Mouse (Mus musculus) adrenal gland, adult 10 weeks (tissue): ENCODE measurements around the gene Ssxb1. TPM values are rescaled to one million over a fixed set of nuclear protein-coding genes. Genes with fewer than 3 reads are reported as not detected.

ENCODE experiments used
- polyA plus RNA-seq: library from polyadenylated mRNA; stranded (reverse); fragments of 350-450 nt; fragmentation: Illumina TruSeq; extraction: RNeasy Lipid Tissue Mini Kit (QIAGEN cat#74804); gene quantifications from one replicate; pipeline ENCODE4 v1.2.3, GENCODE M21; 2014; ENCODE audit warnings: low read depth, low replicate concordance

Ssxb1 gene
- polyA plus RNA-seq: not detected

DNA sequence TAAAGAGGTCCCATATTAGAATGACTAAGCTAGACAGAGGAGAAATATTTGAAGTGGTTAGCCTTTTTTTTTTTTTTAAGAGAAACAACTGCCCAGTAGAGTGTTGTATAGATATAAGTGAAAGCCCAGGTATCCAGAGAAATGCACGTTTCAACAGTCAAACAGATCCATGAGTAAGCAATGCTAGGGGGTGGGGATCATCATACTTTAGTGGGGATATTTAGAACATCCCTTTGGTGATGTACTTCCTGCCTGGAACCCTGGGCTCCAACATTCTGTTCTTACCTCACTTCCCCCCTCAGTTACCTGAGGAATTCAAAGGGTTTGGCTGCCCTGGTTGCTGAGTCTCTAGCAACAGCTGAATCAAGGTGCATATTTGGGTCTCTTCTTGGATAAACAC lies at the start of gene Ssxb1:
Ssxb1 (plus strand) TSS at position 301 of the 400 bp plus-strand sequence.

DNA sequence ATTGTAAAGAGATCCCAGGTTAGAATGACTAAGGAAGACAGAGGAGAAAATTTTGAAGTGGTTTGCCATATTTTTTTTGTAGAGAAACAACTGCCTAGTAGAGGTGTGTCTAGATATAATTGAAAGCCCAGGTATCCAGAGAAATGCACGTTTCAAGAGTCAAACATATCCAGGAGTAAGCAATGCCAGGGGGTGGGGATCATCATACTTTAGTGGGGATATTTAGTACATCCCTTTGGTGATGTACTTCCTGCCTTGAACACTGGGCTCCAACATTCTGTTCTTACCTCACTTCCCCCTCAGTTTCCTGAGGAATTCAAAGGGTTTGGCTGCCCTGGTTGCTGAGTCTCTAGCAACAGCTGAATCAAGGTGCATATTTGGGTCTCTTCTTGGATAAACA lies 46.4 kb upstream of the Ssxb1 start, which contains the start of gene Ssxb9:
Ssxb9 (plus strand) TSS at position 301 of the 400 bp plus-strand sequence.

DNA sequence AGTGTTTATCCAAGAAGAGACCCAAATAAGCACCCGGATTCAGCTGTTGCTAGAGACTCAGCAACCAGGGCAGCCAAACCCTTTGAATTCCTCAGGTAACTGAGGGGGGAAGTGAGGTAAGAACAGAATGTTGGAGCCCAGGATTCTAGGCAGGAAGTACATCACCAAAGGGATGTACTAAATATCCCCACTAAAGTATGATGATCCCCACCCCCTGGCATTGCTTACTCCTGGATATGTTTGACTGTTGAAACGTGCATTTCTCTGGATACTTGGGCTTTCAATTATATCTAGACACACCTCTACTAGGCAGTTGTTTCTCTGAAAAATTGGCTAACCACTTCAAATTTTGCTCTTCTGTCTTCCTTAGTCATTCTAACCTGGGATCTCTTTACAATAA lies 48.5 kb downstream of the Ssxb1 start, which contains the start of gene Ssxb2:
Ssxb2 (minus strand) TSS at position 101 of the 400 bp plus-strand sequence.

Other genes with a start within 250 kb of the Ssxb1 start
- gene Tbc1d25, start 237.1 kb upstream of the Ssxb1 start, polyA plus RNA-seq: 0.64 TPM
- 23.3 TPM for gene Ebp, start 219.8 kb upstream of the Ssxb1 start, polyA plus RNA-seq
- gene Porcn, start 206.8 kb upstream of the Ssxb1 start, polyA plus RNA-seq: 3.0 TPM
- gene Ftsj1, start 160.9 kb upstream of the Ssxb1 start, polyA plus RNA-seq: 12.4 TPM
- not detected for gene Slc38a5, start 142.2 kb upstream of the Ssxb1 start, polyA plus RNA-seq
- not detected for gene Ssxb10, start 85.9 kb upstream of the Ssxb1 start, polyA plus RNA-seq
- not detected for gene Ssxb9, start 46.3 kb upstream of the Ssxb1 start, polyA plus RNA-seq
- not detected for gene Ssxb2, start 48.4 kb downstream of the Ssxb1 start, polyA plus RNA-seq
- gene Gm14459, start 111.6 kb downstream of the Ssxb1 start, polyA plus RNA-seq: not detected
- not detected for gene Ssxb6, start 134.9 kb downstream of the Ssxb1 start, polyA plus RNA-seq
- gene Ssxb3, start 178.5 kb downstream of the Ssxb1 start, polyA plus RNA-seq: not detected